Mouse (Mus musculus): ENCODE results near the gene 1700010B08Rik.
"Not testable (repeated sequence)": the region's sequence is repeated elsewhere in the genome, so short reads cannot be mapped to it uniquely, and the experiment has no call there.

1700010B08Rik gene

DNA sequence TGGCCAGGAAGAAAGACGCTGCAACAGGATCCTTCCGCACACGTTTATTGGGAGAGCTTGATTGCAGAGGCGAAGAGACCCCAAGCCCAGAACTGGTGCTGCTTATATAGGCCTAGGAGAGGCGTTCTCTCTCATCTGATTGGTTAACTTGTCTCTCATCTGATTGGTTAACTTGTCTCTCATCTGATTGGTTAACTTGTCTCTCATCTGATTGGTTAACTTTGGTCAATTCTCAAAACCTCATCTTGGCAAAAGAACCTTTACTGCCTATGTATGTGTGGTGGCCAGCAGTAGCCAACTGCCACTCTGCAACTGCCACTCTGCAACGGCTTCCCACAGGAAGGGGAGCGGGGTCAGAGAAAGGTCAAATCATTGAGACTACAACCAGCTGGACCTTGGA lies at the start of gene 1700010B08Rik:
Gene 1700010B08Rik, plus strand, starts transcription at position 301 of the 400 bp plus-strand sequence.
- in situ Hi-C loops (cut with MboI; ENCODE audit: low sequenced_read_pairs), result not testable (repeated sequence)

DNA sequence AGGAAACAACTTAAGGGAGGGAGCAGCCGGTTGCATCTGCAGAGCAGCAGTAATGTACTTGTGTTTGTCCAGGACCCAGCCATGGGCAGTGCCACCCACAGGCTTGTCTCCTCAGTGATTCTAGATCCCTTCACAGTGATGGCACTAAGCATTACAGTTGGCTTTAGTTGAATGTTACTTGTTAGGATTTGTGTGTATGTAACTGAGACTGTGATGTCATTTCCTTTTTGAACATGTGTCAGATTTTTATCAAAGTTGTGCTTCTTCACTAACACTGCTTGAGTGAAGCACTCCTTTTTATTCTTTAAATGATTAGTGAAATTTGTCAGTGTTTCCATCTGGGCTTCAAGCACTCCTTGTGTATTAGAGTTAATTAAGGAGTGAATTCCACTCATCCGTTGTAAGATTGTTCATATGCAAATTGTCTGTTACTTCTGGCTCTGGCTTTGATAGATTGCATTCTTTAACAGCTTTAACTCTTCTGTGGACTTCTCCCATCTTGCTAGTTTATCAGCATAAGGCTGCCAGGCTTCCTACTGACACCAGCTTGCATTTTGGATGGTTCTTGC lies 46.8 kb upstream of the 1700010B08Rik start:
- in situ Hi-C loops (cut with MboI; ENCODE audit: low sequenced_read_pairs), result no loop called here

DNA sequence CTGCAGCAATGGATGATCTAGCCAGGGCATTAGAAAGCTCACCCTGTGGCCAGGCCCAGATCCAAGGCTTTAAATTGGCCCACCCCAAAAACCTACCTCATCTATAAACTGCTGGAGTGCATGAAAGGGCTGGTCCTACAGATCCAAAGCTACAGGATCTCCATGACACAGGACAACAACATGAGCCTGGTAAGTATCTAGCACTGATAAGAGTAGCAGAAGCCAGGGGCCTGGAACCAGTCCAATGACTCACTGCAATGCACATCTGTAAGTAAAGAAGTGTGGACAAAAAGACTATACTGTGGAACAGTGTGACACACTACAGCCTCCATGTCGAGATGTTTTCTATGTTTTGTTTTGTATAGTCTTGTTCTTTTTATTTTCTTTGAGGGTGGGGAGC lies 45.7 kb upstream of the 1700010B08Rik start:
- in situ Hi-C loops (cut with MboI; ENCODE audit: low sequenced_read_pairs), result no loop called here

DNA sequence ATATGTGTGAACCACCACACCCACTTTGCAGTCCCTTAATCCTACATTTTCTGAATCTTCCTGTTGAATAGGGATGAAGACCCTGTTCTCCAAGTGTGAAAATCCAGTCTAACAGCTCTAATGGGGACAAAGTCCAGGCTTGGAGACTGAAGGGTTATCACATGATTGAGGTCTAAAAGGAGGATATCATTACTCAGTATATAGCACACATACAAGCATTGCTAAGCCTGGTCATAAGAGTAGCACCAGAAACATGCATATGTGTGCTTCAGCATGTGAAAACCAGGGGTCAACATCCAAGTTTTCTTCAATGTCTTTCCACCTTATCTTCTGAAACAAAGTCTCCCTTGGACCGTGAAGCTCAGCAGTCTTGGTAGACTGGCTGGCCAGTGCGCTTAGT lies 40.6 kb upstream of the 1700010B08Rik start:
- in situ Hi-C loops (cut with MboI; ENCODE audit: low sequenced_read_pairs), result no loop called here

DNA sequence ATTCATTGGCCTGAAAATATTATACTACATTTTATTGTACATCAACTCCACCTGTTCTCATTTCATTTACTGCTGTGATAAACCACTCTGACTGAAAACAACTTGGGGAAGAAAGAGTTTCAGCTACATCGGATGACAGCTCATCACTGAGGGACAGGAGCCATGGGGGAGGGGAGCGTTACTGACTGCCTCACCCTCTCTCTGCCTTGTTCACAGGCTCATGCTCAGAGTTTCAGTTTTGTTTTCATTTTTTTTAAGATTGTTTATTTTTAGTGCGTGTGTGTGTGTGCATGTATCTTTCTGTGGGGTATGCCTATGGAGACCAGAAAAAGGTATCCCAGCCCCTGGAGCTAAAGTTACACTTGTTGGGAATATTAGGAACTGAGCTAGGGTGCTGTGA lies 40.0 kb upstream of the 1700010B08Rik start:
- in situ Hi-C loops (cut with MboI; ENCODE audit: low sequenced_read_pairs), result no loop called here

DNA sequence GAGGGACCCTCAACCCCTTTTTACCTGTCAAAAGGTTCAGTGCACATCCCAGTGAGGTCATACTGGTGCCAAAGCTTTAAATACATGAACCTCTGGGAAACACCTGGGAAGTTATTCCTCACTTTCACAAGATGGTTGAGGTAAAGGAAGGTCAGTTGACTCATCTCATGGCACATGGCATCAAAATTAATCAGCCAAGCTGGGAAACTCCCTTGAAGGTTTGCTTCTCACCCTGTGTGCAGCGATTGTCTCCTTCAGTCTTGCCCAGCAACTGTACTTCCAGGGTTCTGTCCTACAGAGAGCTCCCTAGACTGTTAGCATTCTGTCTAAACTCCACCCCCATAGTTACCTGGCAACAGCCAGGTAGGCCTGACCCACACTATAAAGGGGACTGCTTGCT lies 39.1 kb upstream of the 1700010B08Rik start:
- in situ Hi-C loops (cut with MboI; ENCODE audit: low sequenced_read_pairs), result no loop called here

DNA sequence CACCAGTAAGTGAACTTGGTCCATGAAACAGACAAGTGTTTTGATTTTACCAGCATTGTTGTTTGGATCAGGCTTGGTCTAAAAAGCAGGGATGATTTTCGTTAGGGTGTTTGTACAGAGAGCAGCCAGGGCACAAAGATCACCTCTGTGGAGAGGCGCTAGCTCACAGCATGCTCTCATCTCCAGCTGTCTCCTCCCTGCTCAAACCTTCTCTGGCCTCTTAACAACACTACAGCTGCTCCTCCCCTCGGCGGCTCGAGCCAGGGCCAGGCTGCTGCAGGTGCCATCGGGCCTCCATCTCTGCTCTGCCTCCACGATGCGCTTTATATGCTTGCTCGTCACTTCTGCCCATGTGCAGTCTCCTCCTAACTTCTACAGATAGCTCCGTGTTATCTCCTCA lies 36.4 kb upstream of the 1700010B08Rik start:
- in situ Hi-C loops (cut with MboI; ENCODE audit: low sequenced_read_pairs), result no loop called here

DNA sequence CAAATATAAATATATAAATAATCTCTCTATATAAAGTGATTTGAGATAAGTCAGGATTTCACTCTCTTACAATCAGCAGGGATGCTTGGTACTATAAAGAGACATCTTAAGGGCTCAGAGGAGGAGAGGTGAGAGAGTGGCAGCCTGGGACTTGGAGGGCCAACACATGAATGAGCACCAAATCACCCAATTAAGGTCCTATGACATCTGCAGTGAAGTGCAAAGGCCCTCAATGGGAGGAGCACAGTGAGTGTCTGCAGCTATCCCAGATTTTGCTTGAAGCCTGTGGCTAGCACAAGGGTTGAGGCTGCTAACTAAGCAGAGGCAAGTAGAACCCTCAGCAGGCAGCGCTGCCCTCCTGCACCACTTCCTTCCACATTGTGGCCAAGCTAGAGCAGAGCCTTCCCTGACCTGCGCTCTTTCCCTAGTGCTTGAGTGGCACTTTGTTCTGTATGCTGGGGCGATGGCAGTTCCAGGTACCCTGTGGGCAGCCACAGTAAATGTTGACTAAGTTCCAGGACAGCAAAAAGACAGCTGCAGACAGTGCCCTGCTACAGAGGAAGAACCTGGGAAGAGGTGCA lies 33.3 kb upstream of the 1700010B08Rik start:
- in situ Hi-C loops (cut with MboI; ENCODE audit: low sequenced_read_pairs), result no loop called here

DNA sequence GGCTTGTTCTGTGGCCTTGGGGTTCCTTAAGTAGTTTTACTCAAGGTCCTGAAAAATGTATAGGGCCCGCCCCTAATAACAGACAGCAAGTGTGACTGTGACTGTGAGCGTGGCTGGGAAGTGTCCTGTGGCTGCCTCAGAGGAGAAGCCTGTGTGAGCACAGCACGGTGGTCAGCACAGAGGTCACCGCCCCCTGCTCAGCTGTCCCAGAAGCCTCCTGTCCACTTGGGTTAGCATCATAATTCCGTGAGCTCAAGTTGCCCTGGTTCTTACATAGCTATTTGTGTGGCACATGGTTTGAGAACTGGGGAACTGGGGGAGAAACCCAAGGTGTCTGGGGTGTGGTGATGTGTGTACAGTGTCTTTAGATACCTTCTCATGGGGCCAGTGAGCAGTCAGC lies 31.9 kb upstream of the 1700010B08Rik start:
- in situ Hi-C loops (cut with MboI; ENCODE audit: low sequenced_read_pairs), result no loop called here

DNA sequence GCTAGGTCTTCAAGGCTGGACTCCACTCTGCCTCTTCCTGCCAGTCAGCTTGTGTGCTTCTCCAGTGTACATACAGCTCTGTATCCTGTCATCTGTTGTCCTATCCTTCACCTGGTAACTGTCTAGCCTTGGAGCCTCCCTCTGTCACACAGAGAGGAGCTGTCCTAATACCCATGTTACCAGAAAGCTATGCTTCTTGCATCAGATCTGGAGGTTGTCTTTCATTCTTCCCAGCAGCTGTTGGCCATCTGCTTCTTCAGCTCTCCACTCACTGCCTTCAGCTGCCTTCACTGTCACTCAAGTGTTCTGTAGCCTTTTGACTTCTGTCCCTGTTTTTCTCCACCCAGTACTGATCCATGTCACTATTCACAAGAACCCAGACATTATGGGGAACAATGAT lies 29.4 kb upstream of the 1700010B08Rik start:
- in situ Hi-C loops (cut with MboI; ENCODE audit: low sequenced_read_pairs), result no loop called here

DNA sequence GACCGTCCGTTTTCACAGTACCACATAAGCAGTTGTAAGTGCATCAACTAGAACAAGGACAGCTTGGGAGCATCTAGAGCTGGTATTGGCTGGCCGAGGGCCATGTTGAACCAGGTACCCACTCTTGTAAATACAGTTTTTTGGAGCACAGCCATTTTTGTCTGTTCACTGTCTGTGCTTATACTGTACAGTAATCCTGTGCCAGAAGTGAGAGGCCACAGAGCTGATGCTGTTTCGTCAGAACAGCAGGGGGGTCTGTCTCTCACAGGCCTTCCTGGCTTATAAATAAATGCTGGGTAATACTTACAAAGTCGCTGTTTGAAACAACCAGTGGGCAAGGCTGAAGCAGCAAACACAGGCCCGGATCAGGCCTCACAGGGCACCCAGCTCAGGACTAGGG lies 27.5 kb upstream of the 1700010B08Rik start:
- in situ Hi-C loops (cut with MboI; ENCODE audit: low sequenced_read_pairs), result no loop called here

DNA sequence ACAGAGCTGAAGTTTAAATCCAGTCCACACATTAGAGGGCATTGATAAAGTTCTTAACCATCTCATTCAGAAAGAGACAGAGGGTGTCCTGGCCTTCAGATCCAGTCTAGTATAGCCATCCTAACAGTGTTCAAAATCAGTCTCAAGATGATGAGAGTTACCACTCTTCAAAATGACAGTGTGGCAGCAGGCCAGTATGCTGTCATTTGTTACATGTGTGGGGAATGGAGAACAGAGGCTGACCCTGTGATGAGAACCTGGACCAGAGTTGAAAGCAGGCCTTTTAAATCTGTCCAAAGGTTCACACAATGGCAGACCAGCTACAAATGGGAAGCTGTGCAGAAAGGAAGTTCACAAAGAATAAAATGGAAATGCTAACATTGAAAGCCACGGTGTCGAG lies 26.5 kb upstream of the 1700010B08Rik start:
- in situ Hi-C loops (cut with MboI; ENCODE audit: low sequenced_read_pairs), result no loop called here

DNA sequence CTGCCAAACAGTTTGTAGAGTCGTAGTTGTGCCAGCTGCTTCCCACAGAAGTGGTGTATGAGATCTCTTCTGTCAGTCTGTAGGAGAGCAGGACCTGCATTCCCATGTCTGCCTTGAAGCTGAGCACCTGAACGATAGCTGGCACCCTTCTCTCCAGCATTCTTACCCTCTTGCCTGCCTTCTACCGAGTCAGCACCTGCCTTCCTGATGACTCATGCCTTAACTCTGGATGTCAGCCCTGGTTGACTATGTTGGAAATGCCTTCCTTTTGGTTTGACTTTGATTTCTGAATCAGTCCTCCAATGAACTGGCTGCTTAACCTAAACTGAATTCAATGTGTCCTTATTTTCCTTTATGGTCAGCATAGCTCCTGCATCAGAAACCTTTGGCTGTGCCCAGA lies 20.4 kb upstream of the 1700010B08Rik start:
- in situ Hi-C loops (cut with MboI; ENCODE audit: low sequenced_read_pairs), result no loop called here

DNA sequence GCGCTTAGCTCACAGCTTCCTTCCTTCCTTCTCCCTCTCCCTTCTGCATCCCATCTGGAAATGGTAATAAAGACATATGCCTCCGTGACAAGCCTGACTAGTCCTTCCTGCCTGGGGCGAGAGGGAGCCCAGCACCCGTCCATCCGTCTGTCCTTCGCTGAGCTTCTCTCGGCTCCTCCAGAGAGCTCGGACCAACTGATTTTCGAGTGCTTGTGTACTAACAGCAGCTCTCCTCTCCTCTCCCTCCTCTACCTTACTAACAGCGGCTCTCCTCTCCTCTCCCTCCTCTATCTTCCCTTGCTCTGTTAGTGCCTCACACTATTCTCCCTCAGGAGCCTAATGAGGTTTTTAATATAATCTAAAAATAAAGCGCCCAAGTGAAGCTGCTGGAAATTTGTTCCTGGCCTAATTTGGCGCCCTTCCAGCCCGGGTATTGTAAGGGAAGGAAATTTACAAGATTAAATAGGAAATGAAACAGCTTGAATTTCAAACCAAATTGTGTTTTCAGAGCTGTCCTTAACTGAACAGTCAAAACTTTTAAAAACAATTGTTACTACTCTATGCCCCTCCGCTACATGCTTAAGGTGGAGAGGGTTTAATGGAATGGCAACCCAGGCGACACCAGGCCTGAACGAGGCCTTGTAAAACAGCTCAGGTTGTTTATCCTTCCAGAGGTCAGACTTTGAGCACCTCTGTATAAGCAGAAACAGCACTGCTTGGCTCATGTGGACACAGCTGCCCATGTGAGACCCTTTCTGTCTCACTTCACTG lies 16.9 kb upstream of the 1700010B08Rik start:
- in situ Hi-C loops (cut with MboI; ENCODE audit: low sequenced_read_pairs), result no loop called here

DNA sequence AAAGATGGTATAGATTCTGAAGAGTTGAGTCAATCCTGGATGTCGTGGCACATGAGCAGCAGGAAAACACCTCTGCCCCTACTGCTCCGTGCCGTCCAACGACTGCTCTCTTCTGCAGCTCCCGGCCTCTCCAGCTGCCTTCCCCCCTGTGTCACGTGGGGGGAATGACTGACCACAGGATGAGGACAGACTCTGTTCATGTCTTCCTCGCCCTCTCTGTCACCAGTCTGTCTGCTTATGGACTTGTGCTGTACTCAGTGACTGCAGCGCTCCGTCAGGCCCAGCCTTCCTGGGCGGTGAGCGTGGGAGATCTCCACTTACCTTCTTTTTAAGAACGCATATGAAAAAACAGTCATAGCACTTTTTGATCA lies 16.4 kb upstream of the 1700010B08Rik start:
- in situ Hi-C loops (cut with MboI; ENCODE audit: low sequenced_read_pairs), result no loop called here

DNA sequence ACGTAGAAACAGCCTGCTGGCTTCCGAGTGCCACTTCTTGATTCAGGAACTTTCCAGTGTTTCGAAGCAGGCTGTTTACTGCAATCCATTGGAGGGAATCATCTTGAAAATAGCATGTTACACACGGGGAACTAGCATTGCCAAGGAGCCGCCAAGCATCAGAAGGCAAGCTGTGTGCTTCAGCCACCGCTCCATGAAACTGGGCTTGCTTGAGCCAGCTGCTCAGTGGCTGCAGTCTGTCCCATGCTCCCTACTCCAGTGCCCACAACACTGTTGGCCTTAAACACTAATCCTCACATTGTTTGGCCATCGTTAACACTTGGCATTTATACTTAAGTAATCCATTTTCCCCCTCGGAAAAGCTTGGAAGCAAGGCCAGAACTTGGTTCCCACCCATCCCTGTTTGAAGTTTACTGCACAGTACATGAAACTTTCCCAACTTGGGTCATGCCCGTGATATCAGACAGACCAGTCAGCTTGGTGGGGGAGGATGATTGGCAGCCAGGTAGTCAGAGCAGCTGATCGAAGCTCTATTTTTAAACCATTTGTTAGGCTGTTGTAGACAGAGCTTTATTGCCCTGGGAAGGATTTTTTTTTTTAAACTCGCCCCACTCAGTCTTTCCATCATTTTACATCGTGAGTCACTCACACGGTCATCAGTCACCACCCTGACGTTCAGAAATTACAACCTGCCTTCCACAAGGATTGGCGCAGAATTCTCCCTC lies 13.2 kb upstream of the 1700010B08Rik start:
- in situ Hi-C loops (cut with MboI; ENCODE audit: low sequenced_read_pairs), result no loop called here

DNA sequence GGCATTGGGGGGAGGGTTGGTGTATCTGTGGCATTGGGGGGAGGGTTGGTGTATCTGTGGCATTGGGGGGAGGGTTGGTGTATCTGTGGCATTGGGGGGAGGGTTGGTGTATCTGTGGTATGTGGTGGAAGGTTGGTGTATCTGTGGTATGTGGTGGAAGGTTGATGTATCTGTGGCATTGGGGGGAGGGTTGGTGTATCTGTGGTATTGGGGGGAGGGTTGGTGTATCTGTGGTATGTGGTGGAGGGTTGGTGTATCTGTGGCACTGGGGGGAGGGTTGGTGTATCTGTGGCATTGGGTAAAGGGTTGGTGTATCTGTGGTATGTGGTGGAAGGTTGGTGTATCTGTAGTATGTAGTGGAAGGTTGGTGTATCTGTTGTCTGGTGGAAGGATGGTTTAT lies 11.6 kb upstream of the 1700010B08Rik start:
- in situ Hi-C loops (cut with MboI; ENCODE audit: low sequenced_read_pairs), result not testable (repeated sequence)

DNA sequence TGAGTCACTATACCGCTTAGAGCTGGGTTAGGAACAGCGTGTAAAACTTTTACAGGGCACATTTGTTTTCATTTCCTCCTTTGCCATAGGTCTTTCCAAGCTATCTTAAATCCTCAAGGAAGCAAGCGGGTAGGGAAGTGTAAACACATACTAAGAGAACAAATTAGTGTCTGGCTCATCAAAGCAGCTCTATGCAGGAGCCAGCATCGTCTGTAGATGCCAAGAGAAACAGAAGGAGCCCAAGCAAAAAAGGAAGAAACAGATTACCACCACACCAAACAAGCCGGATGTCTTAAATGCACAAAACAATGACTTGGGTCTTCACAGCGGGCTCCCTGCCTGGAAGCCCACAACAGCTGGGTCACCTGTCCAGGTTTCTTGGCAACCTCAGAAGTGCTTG lies 9.0 kb upstream of the 1700010B08Rik start:
- in situ Hi-C loops (cut with MboI; ENCODE audit: low sequenced_read_pairs), result no loop called here

DNA sequence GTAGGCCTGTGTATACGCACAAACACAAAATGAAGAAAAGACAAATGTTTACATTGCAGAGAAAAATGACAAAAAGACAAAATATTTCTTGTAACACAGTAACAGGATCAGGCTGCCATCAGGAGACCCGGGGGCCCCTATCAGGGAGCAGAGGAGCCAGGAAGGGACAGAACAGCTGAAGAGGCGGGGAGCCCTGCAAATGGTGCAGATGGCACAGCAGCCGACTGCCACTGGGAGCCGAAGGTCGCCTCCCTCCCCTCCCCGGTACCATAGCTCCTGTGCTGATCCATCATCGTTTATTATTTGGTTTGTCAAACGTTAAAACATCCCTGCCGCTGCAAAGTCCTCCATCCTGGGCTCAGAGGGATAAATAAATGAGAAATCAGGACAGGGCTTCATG lies 6.6 kb upstream of the 1700010B08Rik start:
- in situ Hi-C loops (cut with MboI; ENCODE audit: low sequenced_read_pairs), result no loop called here

DNA sequence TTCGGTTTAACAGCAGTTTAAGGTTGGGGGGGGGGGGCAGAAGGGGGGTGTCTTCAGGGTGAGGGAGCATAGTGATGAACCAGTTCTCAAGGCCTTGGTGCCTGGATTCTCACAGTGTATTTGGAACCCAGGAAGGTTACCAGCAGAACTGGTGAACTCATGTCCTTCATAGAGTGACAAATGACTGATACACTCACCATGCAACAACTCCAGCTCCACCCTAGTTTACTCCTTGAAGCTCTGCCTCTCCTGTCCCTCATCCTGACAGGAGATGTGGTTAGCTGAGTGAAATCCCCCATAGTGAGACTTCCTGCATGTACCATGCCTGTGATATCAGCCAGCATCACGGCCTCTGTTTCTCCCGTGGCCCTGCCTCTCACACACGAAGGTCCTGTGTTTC lies 6.0 kb upstream of the 1700010B08Rik start:
- in situ Hi-C loops (cut with MboI; ENCODE audit: low sequenced_read_pairs), result no loop called here

DNA sequence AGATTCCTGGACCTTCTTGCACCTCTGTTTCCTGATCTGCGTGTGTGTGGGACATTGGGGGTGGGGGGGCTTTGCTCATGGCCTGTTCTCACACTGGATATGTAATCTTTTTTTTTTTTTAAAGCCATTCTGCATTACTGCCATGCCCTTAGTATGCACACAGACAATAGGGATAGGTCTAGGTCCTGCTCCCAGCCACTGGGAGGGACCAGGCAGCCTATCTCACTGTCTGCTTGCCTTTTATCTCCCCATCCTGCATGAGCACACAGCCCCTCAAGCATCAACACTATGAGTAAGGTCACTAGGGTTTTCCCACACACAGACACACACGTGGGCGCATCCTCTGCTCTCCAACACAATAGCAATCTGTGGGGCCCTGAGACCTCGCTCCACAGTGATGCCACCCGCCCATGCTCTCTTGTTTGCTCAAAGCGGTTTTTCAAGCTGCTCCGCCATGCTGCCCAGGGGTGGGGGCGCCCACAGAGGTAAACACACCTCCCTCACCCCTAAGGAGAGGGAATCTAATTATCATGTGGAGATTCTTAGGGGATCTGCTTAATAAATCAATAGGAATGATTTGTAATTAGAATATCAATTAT lies 4.5 kb upstream of the 1700010B08Rik start:
- in situ Hi-C loops (cut with MboI; ENCODE audit: low sequenced_read_pairs), result no loop called here

Measured in CH12F3 (cell line).